Mouse (Mus musculus): ENCODE measurements around the gene Mecom. TPM values are rescaled to one million over a fixed set of nuclear protein-coding genes. Genes with fewer than 3 reads are reported as not detected.
A peak's percentile ranks its signal among the peaks of the same experiment; 100 is the strongest.
"Not testable (repeated sequence)": the region's sequence is repeated elsewhere in the genome, so short reads cannot be mapped to it uniquely, and the experiment has no call there.

Mecom gene
- polyA plus RNA-seq, 1 experiment from 2014 or later = 218 TPM

GRCm38 (mm10) chr3:30436131-30436530, 111.7 kb downstream of the Mecom start:
- peaks cover 12% of the 10 kb centered on the region for H3K4me1 ChIP-seq (ENCODE audit: control insufficient read depth, insufficient read depth, low read length)
- no peak overlapping the region for H3K4me2 ChIP-seq (ENCODE audit: low read depth, severe bottlenecking)
- no peak overlapping the region for H3K27ac ChIP-seq (replicated peaks; ENCODE audit: low read depth, low read length)
- no peak overlapping the region for H3K4me3 ChIP-seq (ENCODE audit: low read depth, low read length)
- 52% methylated on average over 9 of the region's 9 CpGs for WGBS
- no peaks in the 10 kb centered on the region for H3K36me3 ChIP-seq (ENCODE audit: control insufficient read depth, insufficient read depth, low read length)
- no peak overlapping the region for H3K9ac ChIP-seq (ENCODE audit: low read length)
- H3K9me3 ChIP-seq (ENCODE audit: control insufficient read depth, low read length) = no peaks in the 10 kb centered on the region
- no peak for DNase-seq (ENCODE audit: low spot score)
- no peaks in the 10 kb centered on the region for H3K27me3 ChIP-seq (ENCODE audit: control insufficient read depth, insufficient read depth, low read length)
- no peak for ATAC-seq (ENCODE audit: insufficient number of reproducible peaks, low FRiP score, low TSS enrichment, low read depth)

GRCm38 (mm10) chr3:30428877-30429276, 118.9 kb downstream of the Mecom start:
- H3K4me1 ChIP-seq (ENCODE audit: control insufficient read depth, insufficient read depth, low read length) = 0 out of 2 replicates have a peak, but pooled peaks cover 3% of the 10 kb centered on the region
- ATAC-seq (ENCODE audit: insufficient number of reproducible peaks, low FRiP score, low TSS enrichment, low read depth) = no peak
- H3K27ac ChIP-seq (replicated peaks; ENCODE audit: low read depth, low read length) = no peak overlapping the region
- H3K9ac ChIP-seq (ENCODE audit: low read length) = no peak overlapping the region
- no peak overlapping the region for H3K4me2 ChIP-seq (ENCODE audit: low read depth, severe bottlenecking)
- H3K9me3 ChIP-seq (ENCODE audit: control insufficient read depth, low read length) = no peaks in the 10 kb centered on the region
- WGBS = 90% methylated on average over 5 of the region's 5 CpGs
- no peaks in the 10 kb centered on the region; the same call in 1 of the 2 replicates for H3K36me3 ChIP-seq (ENCODE audit: control insufficient read depth, insufficient read depth, low read length)
- no peak overlapping the region for H3K4me3 ChIP-seq (ENCODE audit: low read depth, low read length)
- H3K27me3 ChIP-seq (ENCODE audit: control insufficient read depth, insufficient read depth, low read length) = no peaks in the 10 kb centered on the region
- DNase-seq (ENCODE audit: low spot score) = no peak

GRCm38 (mm10) chr3:30424036-30424435, 123.8 kb downstream of the Mecom start:
- H3K4me3 ChIP-seq (ENCODE audit: low read depth, low read length) = no peak overlapping the region
- H3K36me3 ChIP-seq (ENCODE audit: control insufficient read depth, insufficient read depth, low read length) = no peaks in the 10 kb centered on the region; the same call in 1 of the 2 replicates
- peaks cover 7% of the 10 kb centered on the region; the same call in 1 of the 2 replicates for H3K4me1 ChIP-seq (ENCODE audit: control insufficient read depth, insufficient read depth, low read length)
- no peaks in the 10 kb centered on the region for H3K9me3 ChIP-seq (ENCODE audit: control insufficient read depth, low read length)
- ATAC-seq (ENCODE audit: insufficient number of reproducible peaks, low FRiP score, low TSS enrichment, low read depth) = no peak
- no peak overlapping the region for H3K27ac ChIP-seq (replicated peaks; ENCODE audit: low read depth, low read length)
- WGBS = 86% methylated on average over 5 of the region's 5 CpGs
- DNase-seq (ENCODE audit: low spot score) = no peak
- no peaks in the 10 kb centered on the region for H3K27me3 ChIP-seq (ENCODE audit: control insufficient read depth, insufficient read depth, low read length)
- H3K9ac ChIP-seq (ENCODE audit: low read length) = no peak overlapping the region
- H3K4me2 ChIP-seq (ENCODE audit: low read depth, severe bottlenecking) = no peak overlapping the region

GRCm38 (mm10) chr3:30421948-30422347, 125.9 kb downstream of the Mecom start:
- not testable (repeated sequence) for H3K4me2 ChIP-seq (ENCODE audit: low read depth, severe bottlenecking); DNase-seq (ENCODE audit: low spot score); H3K4me3 ChIP-seq (ENCODE audit: low read depth, low read length); ATAC-seq (ENCODE audit: insufficient number of reproducible peaks, low FRiP score, low TSS enrichment, low read depth); H3K9ac ChIP-seq (ENCODE audit: low read length); H3K27ac ChIP-seq (replicated peaks; ENCODE audit: low read depth, low read length); H3K9me3 ChIP-seq (ENCODE audit: control insufficient read depth, low read length); H3K36me3 ChIP-seq (ENCODE audit: control insufficient read depth, insufficient read depth, low read length); H3K27me3 ChIP-seq (ENCODE audit: control insufficient read depth, insufficient read depth, low read length)
- 87% methylated on average over 4 of the region's 4 CpGs for WGBS
- H3K4me1 ChIP-seq (ENCODE audit: control insufficient read depth, insufficient read depth, low read length) = peaks cover 17% of the 10 kb centered on the region

- H3K4me2 ChIP-seq (ENCODE audit: low read depth, severe bottlenecking) = no peak overlapping the region
- H3K4me1 ChIP-seq (ENCODE audit: control insufficient read depth, insufficient read depth, low read length) = peaks cover 25% of the 10 kb centered on the region
- H3K9ac ChIP-seq (ENCODE audit: low read length) = no peak overlapping the region
- no peak overlapping the region for H3K4me3 ChIP-seq (ENCODE audit: low read depth, low read length)
- peak overlapping the region; percentile 87 for H3K27ac ChIP-seq (replicated peaks; ENCODE audit: low read depth, low read length)
- no peaks in the 10 kb centered on the region for H3K27me3 ChIP-seq (ENCODE audit: control insufficient read depth, insufficient read depth, low read length)
- WGBS = 13% methylated on average over 5 of the region's 5 CpGs
- ATAC-seq (ENCODE audit: insufficient number of reproducible peaks, low FRiP score, low TSS enrichment, low read depth) = peak; percentile 51
- H3K9me3 ChIP-seq (ENCODE audit: control insufficient read depth, low read length) = no peaks in the 10 kb centered on the region
- no peaks in the 10 kb centered on the region; the same call in 1 of the 2 replicates for H3K36me3 ChIP-seq (ENCODE audit: control insufficient read depth, insufficient read depth, low read length)
- peak; percentile 53 for DNase-seq (ENCODE audit: low spot score)
Measured at GRCm38 (mm10) chr3:30420899-30421298, 126.9 kb downstream of the Mecom start.

- Histone ChIP-seq H3K4me2 (ENCODE audit: low read depth, severe bottlenecking) (no peak overlapping the region), H3K27ac (replicated peaks; ENCODE audit: low read depth, low read length) (no peak overlapping the region), H3K4me1 (ENCODE audit: control insufficient read depth, insufficient read depth, low read length) (peaks cover 26% of the 10 kb centered on the region), H3K9me3 (ENCODE audit: control insufficient read depth, low read length) (no peaks in the 10 kb centered on the region), H3K4me3 (ENCODE audit: low read depth, low read length) (no peak overlapping the region), H3K9ac (ENCODE audit: low read length) (no peak overlapping the region), H3K36me3 (ENCODE audit: control insufficient read depth, insufficient read depth, low read length) (no peaks in the 10 kb centered on the region), H3K27me3 (ENCODE audit: control insufficient read depth, insufficient read depth, low read length) (no peaks in the 10 kb centered on the region)
- ATAC-seq (ENCODE audit: insufficient number of reproducible peaks, low FRiP score, low TSS enrichment, low read depth) (no peak), DNase-seq (ENCODE audit: low spot score) (no peak)
- 91% methylated on average over 6 of the region's 6 CpGs for WGBS
Measured at GRCm38 (mm10) chr3:30414173-30414572, 133.6 kb downstream of the Mecom start.

GRCm38 (mm10) chr3:30410778-30411177, 137.0 kb downstream of the Mecom start:
- peaks cover 5% of the 10 kb centered on the region; the same call in 1 of the 2 replicates for H3K4me1 ChIP-seq (ENCODE audit: control insufficient read depth, insufficient read depth, low read length)
- H3K4me2 ChIP-seq (ENCODE audit: low read depth, severe bottlenecking) = no peak overlapping the region
- no peak overlapping the region for H3K4me3 ChIP-seq (ENCODE audit: low read depth, low read length)
- H3K9ac ChIP-seq (ENCODE audit: low read length) = no peak overlapping the region
- H3K27ac ChIP-seq (replicated peaks; ENCODE audit: low read depth, low read length) = no peak overlapping the region
- ATAC-seq (ENCODE audit: insufficient number of reproducible peaks, low FRiP score, low TSS enrichment, low read depth) (no peak), DNase-seq (ENCODE audit: low spot score) (no peak)
- no peaks in the 10 kb centered on the region for H3K27me3 ChIP-seq (ENCODE audit: control insufficient read depth, insufficient read depth, low read length)
- no peaks in the 10 kb centered on the region for H3K36me3 ChIP-seq (ENCODE audit: control insufficient read depth, insufficient read depth, low read length)
- WGBS = 64% methylated on average over 4 of the region's 4 CpGs
- H3K9me3 ChIP-seq (ENCODE audit: control insufficient read depth, low read length) = no peaks in the 10 kb centered on the region

- Histone ChIP-seq H3K4me2 (ENCODE audit: low read depth, severe bottlenecking) (no peak overlapping the region), H3K27ac (replicated peaks; ENCODE audit: low read depth, low read length) (no peak overlapping the region), H3K9ac (ENCODE audit: low read length) (no peak overlapping the region), H3K36me3 (ENCODE audit: control insufficient read depth, insufficient read depth, low read length) (no peaks in the 10 kb centered on the region), H3K27me3 (ENCODE audit: control insufficient read depth, insufficient read depth, low read length) (no peaks in the 10 kb centered on the region), H3K9me3 (ENCODE audit: control insufficient read depth, low read length) (no peaks in the 10 kb centered on the region), H3K4me1 (ENCODE audit: control insufficient read depth, insufficient read depth, low read length) (no peaks in the 10 kb centered on the region; the same call in 1 of the 2 replicates), H3K4me3 (ENCODE audit: low read depth, low read length) (no peak overlapping the region)
- 89% methylated on average over 4 of the region's 4 CpGs for WGBS
- ATAC-seq (ENCODE audit: insufficient number of reproducible peaks, low FRiP score, low TSS enrichment, low read depth) (no peak), DNase-seq (ENCODE audit: low spot score) (no peak)
Measured at GRCm38 (mm10) chr3:30404821-30405220, 143.0 kb downstream of the Mecom start.

- Histone ChIP-seq H3K36me3 (ENCODE audit: control insufficient read depth, insufficient read depth, low read length) (no peaks in the 10 kb centered on the region), H3K4me1 (ENCODE audit: control insufficient read depth, insufficient read depth, low read length) (no peaks in the 10 kb centered on the region), H3K4me3 (ENCODE audit: low read depth, low read length) (no peak overlapping the region), H3K4me2 (ENCODE audit: low read depth, severe bottlenecking) (no peak overlapping the region), H3K9me3 (ENCODE audit: control insufficient read depth, low read length) (no peaks in the 10 kb centered on the region), H3K9ac (ENCODE audit: low read length) (no peak overlapping the region), H3K27me3 (ENCODE audit: control insufficient read depth, insufficient read depth, low read length) (no peaks in the 10 kb centered on the region), H3K27ac (replicated peaks; ENCODE audit: low read depth, low read length) (no peak overlapping the region)
- no peak for ATAC-seq (ENCODE audit: insufficient number of reproducible peaks, low FRiP score, low TSS enrichment, low read depth)
- DNase-seq (ENCODE audit: low spot score) = no peak
- WGBS = 83% methylated on average over 7 of the region's 7 CpGs
Measured at GRCm38 (mm10) chr3:30398911-30399310, 148.9 kb downstream of the Mecom start.

All from limb, embryonic 11.5 days (tissue).